Mouse (Mus musculus) ZHBTc4 (cell line): Measurements from ENCODE around the gene Adam17.
A peak's percentile ranks its signal among the peaks of the same experiment; 100 is the strongest.
"Not testable (repeated sequence)": the region's sequence is repeated elsewhere in the genome, so short reads cannot be mapped to it uniquely, and the experiment has no call there.

ENCODE experiments used
- DNase-seq: peaks from one replicate; pipeline ENCODE4 v3.0.0-alpha.2; 2011; ENCODE audit warnings: low read depth, low spot score

The Adam17 gene

DNA sequence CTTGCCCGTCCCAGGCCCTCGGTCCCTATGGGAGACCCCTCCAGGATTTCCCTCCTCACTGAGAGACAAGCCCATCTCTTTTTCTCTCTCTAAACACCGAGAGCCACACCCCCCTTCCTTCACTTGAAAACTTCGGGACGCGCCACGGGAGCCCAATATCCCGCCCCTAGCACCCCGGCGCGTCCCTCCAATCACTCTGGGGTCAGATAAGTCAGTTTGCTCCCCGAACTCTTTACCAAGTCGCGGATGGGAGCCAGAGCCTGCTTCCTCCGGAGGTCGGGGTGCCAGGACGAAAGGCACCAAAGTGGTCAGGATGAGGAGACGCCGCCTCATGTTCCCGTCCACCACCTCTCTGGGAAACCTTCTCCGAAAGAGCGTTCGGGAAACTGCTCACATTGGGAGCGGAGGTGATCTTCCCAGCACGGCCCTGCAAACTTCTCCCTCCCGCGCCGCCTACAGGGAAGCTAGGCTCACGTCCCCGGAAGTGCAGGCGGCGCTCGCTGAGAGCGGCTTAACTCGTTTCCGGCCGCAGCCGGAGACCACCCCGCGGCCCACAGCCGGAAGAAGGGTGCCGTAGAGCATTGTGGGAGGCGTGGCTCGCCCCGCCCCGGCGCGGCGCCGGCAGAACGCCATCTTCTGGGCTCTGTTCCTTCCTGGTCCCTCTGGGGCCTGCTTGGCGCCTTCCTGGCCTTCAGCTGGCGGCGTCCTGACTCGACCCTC lies at the start of gene Adam17:
Gene Adam17 (minus strand): TSS at position 533 of the 720 bp plus-strand sequence.
- DNase-seq: peak; percentile 99

DNA sequence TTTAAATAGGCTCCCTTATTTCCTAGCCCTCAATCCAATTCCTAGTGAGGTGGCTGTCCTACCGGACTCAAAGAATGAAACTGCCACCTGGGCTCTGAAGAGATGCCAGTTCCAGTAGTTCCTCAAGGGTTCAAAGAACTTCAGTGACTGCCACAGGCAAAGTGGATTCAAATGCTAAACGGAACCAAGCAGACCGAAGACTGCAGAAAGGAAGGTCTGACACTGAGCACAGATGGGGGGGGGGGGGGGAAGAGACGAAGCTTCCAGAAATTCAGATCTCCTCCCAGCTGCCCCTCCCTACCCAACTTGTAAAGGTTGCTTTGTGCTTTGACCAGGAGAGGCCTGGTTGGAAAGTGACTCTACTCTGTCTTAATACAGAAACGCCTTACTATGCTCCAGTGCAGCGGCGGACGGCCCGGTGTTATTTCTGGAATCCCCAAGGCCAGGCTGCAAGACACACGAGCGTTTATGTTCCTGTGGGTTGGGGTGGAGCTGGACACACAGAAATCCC lies 45.2 kb upstream of the Adam17 start:
- peak; percentile 93 for DNase-seq

DNA sequence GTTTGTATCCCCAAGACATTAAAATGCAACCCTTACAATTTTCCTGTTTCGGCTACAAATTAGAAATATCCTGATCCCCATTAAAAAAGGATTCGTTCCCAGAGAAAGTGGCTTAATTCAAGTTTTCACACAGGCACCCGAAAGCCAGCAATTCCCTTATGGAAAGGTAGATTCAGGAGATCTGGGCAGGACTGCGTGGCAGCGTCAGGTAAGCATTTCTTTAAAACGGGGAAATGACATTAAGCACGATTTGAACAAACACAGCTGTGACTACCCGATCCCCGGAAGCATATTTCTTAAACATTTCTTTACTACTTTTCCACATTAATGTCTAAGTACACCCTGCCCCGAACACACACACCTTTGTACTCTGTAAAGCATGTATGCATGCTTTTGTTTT lies 44.7 kb upstream of the Adam17 start:
- DNase-seq: no peak

DNA sequence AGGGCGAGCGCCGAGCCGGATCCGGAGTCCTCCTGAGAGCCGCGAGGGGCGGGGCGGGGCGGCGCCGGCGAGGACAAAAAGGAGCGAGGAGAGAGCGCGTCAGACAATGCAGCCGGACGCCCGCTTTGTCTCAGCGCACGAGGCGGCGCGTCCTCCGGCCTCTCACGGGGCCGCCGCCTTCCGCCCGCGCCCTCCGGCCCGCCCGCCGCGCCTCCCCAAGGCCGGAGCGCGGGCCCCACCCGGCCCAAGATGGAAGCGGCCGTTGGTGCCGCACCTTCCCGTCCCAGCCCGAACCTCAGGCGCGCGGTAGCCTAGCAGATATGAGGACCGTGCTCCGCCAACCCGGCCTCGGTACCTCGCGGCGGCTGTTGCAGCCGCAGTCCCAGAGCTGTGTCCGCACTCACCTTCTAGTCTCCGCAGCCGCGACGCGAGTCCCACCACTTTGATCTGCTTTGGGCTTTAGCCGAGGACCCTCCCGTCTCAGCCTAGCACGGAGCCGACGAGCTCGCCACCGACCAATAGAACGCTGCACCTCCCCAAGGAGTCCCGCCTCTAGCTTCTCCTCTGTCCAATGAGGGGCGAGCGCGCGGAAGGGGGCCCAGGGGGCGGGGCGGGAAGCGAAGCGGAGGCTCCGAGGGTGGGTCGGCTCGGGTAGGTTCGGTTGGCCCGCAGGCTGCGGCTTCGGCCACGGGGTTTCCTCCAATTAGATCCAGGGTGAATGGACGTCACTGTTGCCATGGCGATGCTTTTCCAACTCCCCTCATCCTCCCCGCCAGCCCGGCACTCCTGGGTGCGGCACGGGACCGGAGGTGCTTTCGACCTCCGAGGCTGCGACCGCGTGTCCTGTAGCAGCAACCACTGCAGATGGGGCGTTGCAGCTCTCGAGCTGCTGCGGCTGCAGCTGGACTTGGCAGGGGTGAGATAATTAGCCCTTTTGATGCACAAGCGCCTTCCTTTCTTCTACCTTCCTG lies 44.0 kb upstream of the Adam17 start, which contains the start of gene Ywhaq:
Gene Ywhaq (minus strand): TSS at position 538 of the 971 bp plus-strand sequence.
- DNase-seq: peak; percentile 100

DNA sequence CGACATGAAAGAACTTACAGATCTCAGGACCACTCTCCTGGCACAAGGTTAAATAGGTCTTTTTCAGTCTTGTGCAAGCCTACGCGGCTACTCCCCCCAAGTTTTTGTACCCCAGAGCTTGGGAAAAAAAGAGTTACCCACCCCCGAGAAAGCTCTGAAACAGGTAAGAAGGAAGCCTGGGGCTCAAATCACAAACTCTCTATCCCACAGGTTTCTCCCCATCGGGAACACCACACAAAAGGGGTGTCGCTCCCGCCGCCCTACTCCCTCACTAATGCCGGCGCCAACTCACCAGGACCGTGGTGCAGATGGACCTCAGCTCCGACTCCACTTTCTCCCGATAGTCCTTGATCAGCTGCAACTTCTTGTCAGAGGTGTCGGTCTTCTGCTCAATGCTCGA lies 43.1 kb upstream of the Adam17 start:
- no peak for DNase-seq

DNA sequence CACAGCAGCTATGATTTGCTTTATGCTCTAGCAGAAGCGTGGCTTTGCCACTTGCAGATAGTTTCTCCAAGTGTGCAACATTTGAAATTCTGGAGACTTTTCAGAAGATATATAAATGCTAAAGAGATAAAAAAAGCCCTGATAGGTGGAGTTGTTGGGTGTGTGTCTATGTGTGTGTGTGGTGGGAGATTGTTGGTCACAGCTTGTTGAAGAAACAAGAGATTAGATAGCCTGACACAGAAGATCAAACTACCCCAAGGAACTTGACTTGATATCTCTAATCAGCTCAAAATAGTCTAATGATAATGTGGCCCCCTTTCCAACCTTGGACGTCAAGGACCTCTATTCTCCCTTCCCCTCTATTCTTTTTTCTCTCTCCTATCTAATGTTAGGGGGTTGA lies 37.2 kb upstream of the Adam17 start:
- DNase-seq: no peak

DNA sequence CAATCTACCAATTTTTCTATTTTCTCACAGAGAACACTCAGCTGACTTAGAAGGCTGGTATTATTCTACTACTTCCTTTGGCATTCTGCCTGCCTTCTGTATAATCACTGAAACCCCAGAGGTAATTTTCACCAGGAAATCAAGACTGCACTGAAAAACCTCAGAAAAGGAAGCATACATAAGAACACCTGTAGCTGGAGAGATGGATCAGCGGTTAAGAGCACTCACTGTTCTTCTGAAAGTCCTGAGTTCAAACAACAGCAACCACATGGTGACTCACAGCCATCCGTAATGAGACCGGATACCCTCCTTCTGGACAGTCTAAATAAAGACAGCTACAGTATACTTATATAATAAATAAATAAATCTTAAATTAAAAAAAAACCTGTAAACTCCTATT lies 36.2 kb upstream of the Adam17 start:
- no peak for DNase-seq

DNA sequence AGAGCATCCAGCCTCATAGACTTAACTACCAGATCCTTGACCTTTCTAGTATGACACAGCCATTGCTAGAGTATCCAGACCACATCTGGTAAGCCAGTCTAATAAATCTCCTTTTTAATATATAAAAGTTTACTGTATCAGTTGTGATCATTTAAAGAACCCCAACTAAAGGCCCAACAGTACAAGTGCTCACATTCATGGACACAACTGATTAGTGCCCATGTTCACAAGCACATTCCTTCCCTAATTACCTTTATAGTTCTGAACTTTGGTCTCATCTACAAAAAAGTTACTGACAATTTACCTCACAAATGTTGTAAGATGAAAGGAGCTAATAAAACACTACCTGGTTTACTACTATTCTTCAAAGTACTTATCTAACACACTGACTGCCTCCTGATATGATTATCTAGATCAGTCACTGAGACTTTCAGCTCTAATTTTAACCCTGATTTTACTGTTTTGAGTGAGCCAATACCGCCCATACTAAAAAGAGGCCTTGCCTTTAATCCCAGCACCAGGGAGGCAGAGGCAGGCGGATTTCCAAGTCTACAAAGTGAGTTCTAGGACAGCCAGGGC lies 35.4 kb upstream of the Adam17 start:
- no peak for DNase-seq

DNA sequence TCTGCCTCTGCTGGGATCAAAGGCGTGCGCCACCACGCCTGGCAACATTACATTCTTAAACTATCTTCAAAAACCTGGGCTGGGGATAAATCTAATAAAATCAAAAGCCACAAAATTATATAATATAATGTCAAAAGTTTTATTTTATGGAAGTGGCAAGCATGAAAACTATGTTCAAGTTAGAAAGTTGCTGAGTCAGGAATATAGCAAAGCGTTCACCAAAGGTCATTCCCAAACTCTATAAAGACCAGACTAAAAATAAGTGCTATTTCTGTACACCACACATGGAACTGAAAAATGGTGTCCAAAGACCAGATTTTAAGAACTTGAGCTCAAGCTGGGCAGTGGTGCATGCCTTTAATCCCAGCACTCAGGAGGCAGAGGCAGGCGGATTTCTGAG lies 29.3 kb upstream of the Adam17 start:
- DNase-seq: no peak

DNA sequence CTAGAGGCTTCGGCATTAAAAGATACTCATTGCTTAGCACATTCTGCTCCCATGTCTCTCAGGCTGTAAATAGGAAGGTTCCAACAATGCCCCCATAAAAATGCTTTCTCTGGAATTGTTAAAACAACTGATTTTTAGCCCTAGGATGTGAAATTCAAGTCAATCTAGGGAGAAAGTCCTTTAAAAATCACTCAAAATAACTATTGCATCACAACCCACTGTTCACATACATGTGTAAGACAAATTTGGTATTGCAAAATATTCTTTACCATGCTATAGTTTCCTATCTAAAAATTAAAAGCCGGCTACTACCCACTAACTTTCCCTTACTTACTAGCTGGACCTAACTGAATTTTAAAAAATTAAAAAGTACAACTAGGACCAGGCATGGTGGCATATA lies 12.8 kb upstream of the Adam17 start:
- DNase-seq: no peak

DNA sequence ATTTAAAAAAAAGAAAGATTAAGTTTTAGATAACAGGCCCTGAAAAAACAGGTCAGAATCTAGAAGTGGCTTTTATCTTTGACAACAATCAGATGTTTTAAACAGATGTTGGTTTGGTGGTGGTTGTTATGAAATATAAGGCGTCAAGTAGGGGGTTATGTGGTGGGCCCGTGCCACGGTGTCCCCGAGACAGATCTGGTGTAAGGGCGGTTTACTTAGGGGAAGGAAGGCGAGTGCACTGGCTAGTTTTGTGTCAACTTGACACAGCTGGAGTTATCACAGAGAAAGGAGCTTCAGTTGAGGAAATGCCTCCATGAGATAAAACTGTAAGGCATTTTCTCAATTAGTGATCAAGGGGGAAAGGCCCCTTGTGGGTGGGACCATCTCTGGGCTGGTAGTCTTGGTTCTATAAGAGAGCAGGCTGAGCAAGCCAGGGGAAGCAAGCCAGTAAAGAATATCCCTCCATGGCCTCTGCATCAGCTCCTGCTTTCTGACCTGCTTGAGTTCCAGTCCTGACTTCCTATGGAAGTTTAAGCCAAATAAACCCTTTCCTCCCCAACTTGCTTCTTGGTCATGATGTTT lies 5.4 kb upstream of the Adam17 start:
- not testable (repeated sequence) for DNase-seq

DNA sequence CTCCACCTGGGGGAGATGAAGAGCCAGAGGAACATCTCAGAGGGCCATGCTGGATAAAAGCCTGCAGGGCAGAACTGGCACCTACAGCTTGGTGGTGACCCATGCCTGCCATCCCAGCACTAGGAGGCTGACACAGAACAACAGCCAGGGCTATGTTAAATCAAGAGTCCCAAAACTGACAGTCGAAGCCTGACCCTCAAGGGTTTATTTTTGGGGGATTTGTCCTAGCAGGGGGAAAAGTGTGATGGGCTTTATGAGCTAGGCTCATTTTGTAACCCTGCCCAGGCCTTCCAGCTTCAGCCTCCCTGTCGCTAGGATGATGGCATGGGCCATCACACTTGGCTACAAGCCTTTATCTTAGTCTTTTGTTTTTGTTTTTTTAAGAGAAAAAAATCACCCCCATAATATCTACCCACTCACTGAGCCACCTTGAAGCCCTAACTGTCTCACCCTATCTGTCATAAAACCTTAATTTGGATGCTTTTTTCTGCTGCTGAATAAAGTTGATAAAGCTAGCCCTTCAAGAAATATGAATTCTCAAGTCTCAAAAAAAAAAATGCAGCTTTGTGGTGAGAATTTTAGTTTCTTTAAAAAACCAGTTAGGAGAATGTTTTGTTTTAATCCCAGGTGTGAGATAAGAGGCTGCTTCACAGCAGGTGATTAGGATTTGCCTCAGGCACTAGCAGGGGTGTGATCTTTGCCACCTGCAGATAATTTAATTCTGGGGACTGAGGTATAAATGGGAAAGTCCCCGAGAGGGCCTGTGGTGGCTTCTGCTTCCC lies 2.1 kb upstream of the Adam17 start:
- DNase-seq: no peak

DNA sequence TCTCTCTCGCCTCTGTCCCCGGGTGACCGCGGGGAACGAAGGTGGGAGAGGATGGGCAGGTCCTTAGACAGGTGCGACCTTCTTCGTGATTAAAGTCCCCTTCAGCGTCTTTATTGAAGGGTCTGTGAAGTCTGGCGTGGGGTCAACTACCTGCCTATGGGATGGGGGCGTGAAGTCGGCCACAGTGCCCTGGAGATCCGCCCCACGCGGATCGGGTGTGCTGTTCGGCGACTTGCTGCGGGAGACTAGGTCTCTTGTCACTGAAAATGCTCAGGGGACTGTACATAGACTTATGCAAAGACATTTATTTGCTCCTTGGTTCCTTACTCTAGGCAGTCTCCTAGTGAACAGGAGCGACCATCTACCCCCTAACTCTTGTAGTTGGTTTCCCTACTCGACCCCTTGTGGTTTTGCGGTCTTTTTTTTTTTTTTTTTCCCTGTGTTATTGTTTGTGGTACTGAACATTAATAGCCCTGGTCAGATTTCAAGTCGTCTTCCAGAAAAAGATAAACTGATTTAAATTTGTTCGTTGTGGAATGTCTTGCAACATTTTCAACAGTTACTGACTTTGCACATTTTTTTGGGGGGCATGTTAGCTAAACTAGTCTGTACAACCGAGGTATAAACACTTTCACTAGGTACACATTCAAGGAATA lies 516 bp upstream of the Adam17 start:
- no peak for DNase-seq

DNA sequence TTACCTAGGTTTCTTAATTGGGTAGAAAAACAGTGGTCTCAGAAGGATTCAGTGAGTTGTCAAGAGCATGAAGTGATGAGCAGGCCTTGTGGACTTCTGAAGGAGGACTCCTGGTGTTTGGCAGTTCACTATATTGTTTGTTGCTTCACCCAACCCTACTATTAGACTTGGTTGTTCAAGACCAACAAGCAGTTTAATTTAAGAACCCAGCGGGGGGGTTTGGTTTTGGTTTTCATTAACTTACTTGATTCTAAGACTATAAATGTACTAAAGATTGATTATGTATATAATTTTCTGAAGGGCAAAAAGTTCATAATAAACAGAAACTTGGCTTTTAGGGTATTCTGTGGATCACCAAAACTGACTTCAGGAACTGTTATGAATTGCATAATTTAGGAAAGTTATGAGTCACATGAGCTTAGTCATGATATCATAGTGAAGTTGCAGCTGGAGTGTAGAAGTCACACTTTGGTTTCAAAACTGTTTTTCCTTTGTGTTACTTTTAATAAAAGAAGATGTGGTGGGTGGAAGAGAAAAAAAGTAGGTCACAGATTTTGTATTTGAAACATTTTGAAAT lies 3.3 kb downstream of the Adam17 start:
- no peak for DNase-seq

DNA sequence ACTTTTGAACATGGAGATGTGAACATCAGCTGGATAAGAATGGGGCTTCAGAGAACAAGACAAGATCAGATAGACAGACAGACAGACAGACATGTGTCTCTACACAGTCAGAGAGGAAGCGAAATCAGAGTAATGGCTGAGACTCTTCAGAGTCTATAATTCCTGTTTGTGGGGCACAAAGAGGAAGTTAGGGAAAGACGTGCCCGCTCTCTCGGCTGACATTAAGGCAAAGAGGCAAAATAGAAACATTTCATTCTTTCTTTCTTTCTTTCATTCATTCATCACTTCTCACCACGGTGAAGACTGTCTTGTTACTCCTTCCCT lies 4.4 kb downstream of the Adam17 start:
- no peak for DNase-seq

DNA sequence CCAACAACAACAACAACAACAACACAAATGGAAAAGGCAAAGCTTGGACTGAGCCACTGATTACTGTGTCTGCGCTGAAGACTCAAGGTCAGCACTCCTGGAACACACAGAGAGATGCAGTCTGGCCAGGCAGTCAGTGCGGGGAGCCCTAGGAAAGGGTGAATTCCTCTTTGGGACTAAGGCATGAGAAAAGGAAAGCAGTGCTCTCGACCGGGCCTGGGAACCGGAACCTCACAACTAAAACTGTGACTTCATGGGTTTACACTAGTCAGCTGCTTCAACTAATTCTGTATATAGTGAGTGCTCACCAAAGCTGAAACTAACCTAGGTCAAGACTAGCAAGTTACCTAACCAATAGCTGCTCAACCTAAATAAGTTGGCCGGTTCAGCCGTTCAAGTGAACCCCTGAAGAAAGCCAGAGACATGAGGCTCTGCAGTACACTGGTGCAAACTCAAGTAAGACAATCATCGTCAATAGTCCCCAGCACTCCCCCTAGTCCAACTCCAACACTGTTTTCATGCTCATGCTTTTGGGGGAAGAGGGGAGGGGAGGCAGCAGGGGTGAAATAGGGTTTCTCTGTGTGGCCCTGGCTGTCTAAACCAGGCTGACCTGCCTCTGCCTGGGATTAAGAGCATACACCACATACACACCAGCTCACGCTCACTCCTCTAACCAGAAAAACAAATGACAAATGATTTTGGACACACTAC lies 4.9 kb downstream of the Adam17 start:
- no peak for DNase-seq

DNA sequence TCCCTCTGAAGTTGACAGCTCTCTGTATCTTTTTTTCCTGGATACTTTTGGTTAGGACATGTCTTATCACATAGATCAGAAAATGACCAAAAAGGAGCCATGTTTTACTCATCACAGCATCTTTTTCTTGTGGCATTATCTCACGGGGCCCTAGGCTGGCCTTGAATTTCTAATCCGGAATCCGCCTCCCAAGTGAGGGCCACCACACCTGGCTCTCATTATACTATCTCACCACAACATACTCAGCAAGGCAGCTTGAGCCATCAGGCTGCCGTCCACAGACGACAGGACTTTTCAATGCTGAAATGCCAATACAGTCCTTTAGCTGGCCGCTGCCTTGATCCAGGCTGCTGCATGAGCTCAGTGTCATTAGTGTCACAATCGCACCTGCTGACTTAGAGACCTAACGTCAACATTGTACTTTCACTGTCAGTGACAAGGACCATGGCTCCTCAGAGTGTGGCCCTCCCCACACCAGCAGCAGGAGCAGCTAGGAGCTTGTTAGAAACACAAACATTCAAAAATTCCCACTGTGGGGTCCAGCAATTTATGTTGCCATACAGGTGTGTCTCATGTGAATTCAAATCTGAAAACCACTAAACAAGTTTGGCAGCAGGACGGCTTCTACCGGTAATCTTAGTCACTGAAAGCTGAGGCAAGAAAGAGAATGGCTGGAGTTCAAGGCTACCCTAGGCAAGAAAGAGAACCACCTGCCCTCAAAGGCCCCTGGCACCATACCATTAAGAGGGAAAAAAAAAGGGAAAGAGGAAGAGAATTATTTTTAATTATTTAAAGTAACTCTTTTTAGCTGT lies 8.6 kb downstream of the Adam17 start:
- no peak for DNase-seq

DNA sequence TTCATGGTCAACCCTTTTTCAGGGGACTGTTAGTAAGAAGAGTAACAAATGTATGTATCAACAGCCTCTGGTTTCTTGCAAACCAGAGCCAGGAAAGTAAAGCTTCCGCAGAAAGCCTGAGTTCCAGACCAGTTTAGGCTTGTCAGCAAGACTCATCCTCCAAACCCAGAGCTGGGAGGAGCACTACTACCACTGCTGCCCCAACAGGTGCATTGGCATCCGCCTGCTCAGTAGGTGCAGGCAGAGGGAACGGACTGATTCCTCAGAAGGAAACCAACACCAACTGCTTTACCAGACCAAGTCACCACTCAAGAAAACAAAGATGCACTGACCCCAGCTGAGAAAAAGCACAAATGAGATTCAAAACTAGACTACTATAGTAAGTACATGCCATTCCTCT lies 10.2 kb downstream of the Adam17 start:
- DNase-seq: no peak

DNA sequence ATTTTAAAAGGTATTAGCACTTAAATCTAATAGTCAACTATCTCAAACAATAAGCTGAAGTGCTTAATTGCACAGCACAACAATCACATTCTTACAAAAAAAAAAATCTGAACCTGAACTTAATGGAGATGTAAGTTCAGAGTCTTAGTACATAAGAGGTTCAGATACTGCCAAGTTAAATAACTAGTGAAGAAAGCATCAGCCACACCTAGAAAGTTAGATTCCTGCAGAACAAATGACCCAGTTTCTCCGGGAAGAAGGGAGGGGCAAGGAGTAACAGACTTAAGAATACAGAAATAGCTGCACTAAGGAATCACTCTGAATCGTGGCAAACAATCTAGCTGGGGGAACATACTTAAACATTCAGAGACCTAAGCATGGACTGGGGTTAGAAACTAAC lies 10.7 kb downstream of the Adam17 start:
- no peak for DNase-seq
